Mouse (Mus musculus): Measurements from ENCODE around the gene Smim15.

DNA sequence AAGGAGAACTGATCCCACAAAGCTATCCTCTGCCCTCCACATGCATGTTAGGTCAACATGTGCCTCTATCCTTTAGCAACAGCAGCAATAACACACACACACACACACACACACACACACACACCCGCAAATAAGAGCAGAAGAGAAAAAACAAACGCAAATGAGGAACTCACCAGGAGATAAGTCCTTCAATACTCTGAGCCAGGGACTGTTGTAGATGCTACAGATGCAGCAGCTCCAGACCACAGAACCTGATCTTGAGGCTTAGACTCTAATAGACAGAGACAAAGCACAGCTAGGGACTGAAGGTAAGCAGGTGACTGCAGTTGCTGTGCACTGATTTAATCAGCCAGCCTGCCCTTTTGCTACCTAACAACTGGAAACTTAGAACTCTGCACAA lies 21.8 kb downstream of the Smim15 start:
- no peak for TF ChIP-seq POLR2A (IDR thresholded peaks at IDR 0.05; ENCODE audit: insufficient read length, low read depth)
- TF ChIP-seq TCF3 (IDR thresholded peaks at IDR 0.05; ENCODE audit: insufficient read length, low read depth): no peak
- no peak for TF ChIP-seq USF1 (IDR thresholded peaks at IDR 0.05; ENCODE audit: low read depth)
- no peak for TF ChIP-seq MYOD1 (IDR thresholded peaks at IDR 0.05; ENCODE audit: control insufficient read depth in 1 of 3, insufficient read length in 2 of 3, low read depth in 2 of 3)
- no peak for TF ChIP-seq MAX (IDR thresholded peaks at IDR 0.05; ENCODE audit: low read depth)
- no peak for TF ChIP-seq SRF (IDR thresholded peaks at IDR 0.05; ENCODE audit: control insufficient read depth, insufficient read length, low read depth)
